Mouse (Mus musculus) c-Kit-positive CD71-negative TER-119-negative erythroid progenitor cells, embryonic 14.5 days (primary cell): Measurements from ENCODE around the gene Metap2.

ENCODE experiments used
- DNase-seq: peaks from one replicate; pipeline ENCODE4 v3.0.0-alpha.2; 2013; ENCODE audit warnings: low read depth

The Metap2 gene

GRCm38 (mm10) chr10:93909811-93910446 is 13.0 kb upstream of the Metap2 start:
- no peak for DNase-seq

GRCm38 (mm10) chr10:93909015-93909414 is 12.1 kb upstream of the Metap2 start:
- no peak for DNase-seq

- no peak for DNase-seq
Observed at GRCm38 (mm10) chr10:93908540-93908939, 11.6 kb upstream of the Metap2 start.

GRCm38 (mm10) chr10:93907376-93907775 is 10.5 kb upstream of the Metap2 start:
- DNase-seq, result no peak

GRCm38 (mm10) chr10:93899907-93900306 is 3.0 kb upstream of the Metap2 start:
- DNase-seq, result no peak

- DNase-seq, result no peak
Observed at GRCm38 (mm10) chr10:93899303-93899702, 2.4 kb upstream of the Metap2 start.

GRCm38 (mm10) chr10:93892551-93892950 is 4.3 kb downstream of the Metap2 start:
- no peak for DNase-seq

GRCm38 (mm10) chr10:93891031-93891430 is 5.9 kb downstream of the Metap2 start:
- DNase-seq, result no peak

GRCm38 (mm10) chr10:93890565-93890964 is 6.3 kb downstream of the Metap2 start:
- DNase-seq, result no peak

GRCm38 (mm10) chr10:93889976-93890375 is 6.9 kb downstream of the Metap2 start:
- DNase-seq, result no peak

- DNase-seq, result peak; percentile 69
Observed at GRCm38 (mm10) chr10:93889579-93889950, 7.3 kb downstream of the Metap2 start.

- no peak for DNase-seq
Observed at GRCm38 (mm10) chr10:93888935-93889578, 7.8 kb downstream of the Metap2 start.

- no peak for DNase-seq
Observed at GRCm38 (mm10) chr10:93888590-93888934, 8.3 kb downstream of the Metap2 start.

GRCm38 (mm10) chr10:93885839-93886477 is 10.9 kb downstream of the Metap2 start:
- no peak for DNase-seq

- no peak for DNase-seq
Observed at GRCm38 (mm10) chr10:93882738-93883364, 14.0 kb downstream of the Metap2 start.

GRCm38 (mm10) chr10:93881918-93882317 is 15.0 kb downstream of the Metap2 start:
- DNase-seq, result no peak

GRCm38 (mm10) chr10:93878732-93879131 is 18.2 kb downstream of the Metap2 start:
- DNase-seq, result no peak

- no peak for DNase-seq
Observed at GRCm38 (mm10) chr10:93876772-93877171, 20.1 kb downstream of the Metap2 start.

- DNase-seq, result no peak
Observed at GRCm38 (mm10) chr10:93868886-93869285, 28.0 kb downstream of the Metap2 start.

- DNase-seq, result no peak
Observed at GRCm38 (mm10) chr10:93868401-93868800, 28.5 kb downstream of the Metap2 start.

- no peak for DNase-seq
Observed at GRCm38 (mm10) chr10:93856095-93856494, 40.8 kb downstream of the Metap2 start.

- DNase-seq, result no peak
Observed at GRCm38 (mm10) chr10:93855126-93855525, 41.8 kb downstream of the Metap2 start.

GRCm38 (mm10) chr10:93846706-93847105 is 50.2 kb downstream of the Metap2 start:
- no peak for DNase-seq
